Mouse (Mus musculus) right cerebral cortex, adult 2 months (tissue): Measurements from ENCODE around the gene Gm28308.

Experiments used
- DNase-seq, 2 experiments: peaks; one replicate each; pipeline ENCODE4 v3.0.0; 2021 to 2022; ENCODE audit warnings: low spot score in 2 of 2

Gm28308 gene

DNA sequence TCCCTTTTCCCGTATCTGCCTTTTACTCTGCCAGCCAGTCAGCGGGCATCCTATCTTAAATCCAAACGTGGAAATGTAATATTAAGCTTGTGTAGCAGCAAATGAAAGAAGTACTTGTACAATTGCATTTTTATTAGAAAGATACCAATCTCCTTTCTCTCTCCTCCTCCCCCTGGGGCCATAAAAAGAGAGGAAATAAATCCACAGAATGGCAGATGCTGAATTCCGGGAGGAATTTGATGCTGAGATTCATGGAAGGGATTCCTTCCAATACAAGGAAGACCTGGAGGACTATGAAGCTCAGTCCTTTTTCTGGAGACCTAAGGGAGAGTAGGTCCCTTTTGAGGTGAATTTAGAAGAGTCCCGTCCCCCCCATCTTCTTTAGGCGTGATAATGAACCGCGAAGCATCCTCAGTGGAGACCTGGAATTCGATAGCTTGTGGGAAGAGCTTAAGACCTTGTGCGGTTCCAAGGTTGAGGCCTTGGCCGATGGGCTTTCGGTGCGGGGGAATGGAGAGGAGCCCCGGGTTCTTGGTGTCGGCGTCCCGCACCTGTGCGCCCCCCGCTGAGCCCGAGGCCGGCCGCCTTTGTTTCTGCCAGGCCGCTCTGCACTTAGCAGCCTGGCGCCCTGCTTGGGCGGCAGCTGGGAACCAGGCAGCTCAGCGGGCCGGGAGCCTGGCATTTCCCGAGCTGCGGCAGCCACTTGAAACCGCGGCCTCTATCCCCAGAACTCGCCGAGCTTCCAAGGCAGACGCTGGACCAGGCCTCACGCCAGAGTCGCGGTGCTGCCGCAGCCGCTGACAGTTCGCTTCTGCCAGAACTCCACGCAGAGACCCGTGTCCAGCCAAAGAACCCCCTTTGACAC, 44.7 kb downstream of the Gm28308 start:
- DNase-seq: no peak

DNA sequence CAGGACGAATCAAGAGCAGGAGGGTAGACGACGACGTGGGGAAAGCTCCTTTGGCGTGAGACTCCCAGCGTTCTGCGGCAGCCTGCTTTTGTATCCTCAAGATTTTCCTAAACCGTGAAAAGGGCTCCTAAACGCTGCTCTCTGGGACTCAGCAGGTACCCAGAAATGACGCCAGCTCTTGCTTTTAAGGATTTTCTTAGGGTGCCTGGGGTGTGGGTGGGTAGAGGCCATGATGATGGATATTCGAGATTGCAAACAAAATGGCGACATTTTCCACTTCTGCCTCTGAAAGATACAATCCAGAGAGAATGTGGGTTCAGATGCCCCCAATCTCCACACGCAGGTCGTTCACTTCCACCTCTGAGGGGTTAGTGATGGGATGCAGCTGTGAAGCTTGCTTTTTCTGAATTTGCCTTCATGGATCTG, 45.4 kb downstream of the Gm28308 start:
- DNase-seq: no peak

DNA sequence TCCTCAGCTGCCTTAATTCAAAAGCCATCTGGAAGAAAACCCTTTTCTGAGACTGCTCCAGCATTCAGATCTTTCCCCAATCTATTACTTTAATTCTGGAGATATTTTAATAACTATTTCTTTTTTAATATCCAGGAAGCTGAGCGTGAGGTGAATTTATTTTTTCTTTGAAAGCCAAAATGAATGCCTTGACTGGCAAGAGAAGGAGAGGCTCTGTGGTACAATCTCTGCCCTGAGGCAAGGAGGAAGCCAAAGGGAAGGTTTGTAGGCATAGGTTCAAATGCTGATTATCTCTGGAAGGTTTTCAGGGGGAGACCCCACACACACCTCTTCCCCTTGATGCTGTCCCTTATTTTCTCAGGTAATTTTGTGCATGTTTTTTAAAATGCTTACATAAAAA, 46.0 kb downstream of the Gm28308 start:
- DNase-seq: no peak

DNA sequence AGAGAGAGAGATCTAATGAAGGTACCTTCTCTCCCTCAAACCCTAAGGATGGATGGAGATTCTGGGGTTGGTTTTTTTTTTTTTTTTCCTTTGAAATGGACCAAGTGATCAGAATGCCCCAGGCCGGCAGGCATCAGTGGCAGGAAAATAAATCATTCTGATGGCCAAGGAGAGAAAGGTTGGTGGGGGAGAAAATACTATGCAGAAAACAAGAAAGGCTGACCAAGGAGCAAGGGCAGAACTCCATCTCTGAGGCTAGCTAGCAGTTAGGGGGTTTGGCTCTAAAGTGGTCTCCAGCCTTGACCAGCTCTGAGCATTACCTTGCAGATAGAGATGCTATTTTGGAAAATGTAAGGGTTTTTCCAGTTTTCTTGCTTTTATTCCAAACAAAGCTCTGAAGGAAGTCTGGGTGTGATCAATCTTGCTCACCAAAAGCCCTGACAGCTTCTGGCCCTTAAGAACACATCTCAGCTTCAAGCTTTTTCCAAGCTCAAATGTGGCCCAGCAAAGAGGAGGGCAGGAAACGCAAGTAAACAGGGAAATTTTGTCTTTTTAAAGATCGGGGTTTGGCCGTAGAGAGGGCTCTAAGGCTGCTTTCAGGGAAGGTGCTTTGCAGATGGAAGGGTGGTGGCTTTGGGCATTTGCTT, 46.6 kb downstream of the Gm28308 start:
- DNase-seq: no peak

GRCm38 (mm10) chr6:52165441-52166370, 47.4 kb downstream of the Gm28308 start:
- DNase-seq: no peak

GRCm38 (mm10) chr6:52164626-52165440, 48.3 kb downstream of the Gm28308 start, which contains the start of gene Hoxa2:
Hoxa2 (minus strand) TSS chr6:52164831.
- DNase-seq: no peak

DNA sequence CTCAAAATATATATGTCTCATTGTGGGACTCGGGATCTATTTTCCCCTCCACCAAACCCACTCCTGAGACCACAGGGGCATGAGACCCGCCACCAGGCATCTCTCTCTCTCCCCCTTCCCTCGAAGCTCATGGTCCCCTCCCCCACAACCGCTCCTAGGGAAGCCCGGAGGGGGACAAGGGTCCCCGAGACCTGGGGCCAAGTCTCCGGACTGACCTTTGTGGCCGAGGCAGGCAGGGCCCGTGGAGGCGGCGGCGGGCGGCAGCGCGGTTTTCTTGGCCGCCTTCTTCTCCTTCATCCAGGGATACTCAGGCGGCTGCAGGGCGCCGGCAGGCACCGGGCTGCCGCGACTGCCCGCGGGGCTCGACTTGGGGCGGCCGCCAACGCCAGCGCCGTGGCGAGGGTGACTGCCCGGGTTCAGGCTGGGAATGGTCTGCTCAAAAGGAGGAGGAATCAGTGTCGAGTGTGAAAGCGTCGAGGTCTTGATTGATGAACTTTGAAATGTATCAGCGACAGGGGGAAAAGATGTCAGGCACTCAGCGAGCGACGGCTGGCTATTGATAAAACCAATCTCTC, 49.0 kb downstream of the Gm28308 start:
- no peak for DNase-seq

DNA sequence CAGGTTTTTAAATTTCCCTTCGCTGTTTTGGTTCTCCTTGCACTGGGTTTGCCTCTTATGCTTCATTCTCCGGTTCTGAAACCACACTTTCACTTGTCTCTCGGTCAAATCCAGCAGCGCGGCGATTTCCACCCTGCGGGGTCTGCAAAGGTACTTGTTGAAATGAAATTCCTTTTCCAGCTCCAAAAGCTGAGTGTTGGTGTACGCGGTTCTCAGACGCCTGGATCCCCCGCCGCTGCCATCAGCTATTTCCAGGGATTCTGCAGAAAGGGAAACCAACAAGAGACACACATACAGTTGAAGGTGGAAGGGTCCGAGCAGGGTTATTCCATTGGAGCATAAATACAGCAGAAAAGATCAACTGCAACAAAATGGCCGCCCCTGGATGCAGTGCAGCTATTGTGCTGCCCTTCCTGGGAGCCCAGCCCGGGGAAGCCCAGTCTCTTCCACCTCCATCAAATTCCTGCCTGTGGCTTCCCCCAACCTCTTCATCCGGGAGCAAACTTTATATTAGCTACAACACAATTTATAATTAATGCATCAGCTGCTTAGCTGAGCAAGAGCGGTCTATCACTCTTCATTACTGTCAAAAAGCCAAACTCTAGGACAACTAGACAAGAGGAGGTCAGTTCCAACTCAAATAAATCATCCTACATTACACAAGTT, 49.6 kb downstream of the Gm28308 start:
- no peak for DNase-seq

DNA sequence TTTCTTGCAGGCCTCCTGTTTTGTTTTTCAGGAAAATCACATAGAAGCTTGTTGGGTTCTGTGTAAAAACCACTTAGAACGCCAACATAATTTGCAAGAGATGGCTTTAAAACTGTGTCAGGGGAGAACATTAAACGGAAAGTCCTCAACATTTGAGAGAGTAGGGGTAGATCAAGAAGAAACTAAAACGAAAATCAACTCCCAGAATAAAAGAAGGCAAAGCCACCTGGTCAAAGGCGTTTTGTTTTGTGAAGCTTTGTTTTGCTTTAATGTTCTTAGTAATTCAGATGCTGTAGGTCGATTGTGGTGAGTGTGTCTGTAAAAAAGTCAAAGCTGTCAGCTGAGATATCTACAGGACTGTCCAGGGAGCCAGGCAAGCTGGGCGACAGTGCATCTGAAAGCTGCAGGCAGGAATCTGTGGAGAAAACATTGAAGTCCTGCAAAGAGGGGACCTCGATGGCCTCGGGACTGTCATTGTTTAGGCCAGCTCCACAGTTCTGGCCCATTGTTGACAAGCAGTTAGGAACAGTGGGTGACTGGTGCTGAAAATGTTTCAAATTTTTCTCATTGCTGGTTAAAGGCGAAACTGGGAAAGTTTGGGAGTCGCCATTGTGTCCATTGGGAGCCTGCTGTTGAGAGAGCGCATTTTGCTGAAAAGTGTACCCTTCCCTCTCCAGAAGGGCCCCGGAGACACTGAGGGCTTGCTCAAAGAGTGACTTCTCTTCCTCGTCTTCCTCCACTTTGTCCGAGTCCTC, 50.4 kb downstream of the Gm28308 start:
- no peak for DNase-seq

DNA sequence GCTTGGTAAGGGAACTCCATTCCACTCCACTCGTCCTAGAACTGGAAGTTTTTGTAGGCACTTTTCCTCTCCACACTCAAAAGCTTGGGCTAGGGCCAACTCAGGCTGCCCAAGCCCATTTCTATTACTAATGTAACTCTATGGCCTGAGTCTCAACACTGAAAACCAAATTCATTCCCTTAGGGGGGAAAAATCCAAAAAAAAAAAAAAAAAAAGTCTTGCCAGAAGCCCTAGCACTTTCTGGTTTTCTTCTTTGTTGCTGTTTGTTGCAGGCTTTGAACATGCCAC, 51.1 kb downstream of the Gm28308 start:
- no peak for DNase-seq

DNA sequence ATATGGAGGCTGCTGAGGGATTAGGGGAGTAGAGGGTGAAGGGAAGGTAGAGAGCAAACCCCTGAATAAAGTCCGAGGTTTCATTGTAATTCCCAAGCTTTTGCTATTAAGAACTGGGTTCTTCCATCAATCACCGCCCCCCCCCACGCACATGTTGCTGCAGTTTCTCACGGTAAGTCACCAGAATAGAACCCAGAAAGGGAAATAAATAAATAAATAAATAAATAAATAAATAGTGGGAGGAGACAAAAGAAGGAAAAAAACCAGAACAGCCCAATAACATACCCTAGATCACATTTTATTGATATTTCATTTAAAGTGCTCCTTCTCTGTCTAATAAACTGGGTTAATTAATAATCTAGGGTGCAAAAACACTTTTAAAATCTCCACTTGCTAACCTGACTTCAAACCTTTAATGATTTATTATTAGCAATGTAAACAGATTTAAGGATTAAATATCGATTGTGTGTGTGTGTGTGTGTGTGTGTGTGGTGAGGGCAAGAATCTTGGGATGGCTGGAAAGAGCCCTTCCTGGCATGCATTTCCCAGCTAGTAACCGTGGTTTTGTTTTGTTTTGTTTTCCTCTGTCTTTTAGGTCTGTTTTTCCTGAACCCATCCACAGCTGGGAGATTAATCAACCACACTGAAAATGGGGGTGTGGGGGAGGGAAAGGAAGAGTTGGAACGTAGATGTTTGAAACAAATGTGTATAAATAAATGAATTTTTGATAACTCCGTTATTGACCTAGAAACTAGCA, 51.6 kb downstream of the Gm28308 start:
- no peak for DNase-seq

DNA sequence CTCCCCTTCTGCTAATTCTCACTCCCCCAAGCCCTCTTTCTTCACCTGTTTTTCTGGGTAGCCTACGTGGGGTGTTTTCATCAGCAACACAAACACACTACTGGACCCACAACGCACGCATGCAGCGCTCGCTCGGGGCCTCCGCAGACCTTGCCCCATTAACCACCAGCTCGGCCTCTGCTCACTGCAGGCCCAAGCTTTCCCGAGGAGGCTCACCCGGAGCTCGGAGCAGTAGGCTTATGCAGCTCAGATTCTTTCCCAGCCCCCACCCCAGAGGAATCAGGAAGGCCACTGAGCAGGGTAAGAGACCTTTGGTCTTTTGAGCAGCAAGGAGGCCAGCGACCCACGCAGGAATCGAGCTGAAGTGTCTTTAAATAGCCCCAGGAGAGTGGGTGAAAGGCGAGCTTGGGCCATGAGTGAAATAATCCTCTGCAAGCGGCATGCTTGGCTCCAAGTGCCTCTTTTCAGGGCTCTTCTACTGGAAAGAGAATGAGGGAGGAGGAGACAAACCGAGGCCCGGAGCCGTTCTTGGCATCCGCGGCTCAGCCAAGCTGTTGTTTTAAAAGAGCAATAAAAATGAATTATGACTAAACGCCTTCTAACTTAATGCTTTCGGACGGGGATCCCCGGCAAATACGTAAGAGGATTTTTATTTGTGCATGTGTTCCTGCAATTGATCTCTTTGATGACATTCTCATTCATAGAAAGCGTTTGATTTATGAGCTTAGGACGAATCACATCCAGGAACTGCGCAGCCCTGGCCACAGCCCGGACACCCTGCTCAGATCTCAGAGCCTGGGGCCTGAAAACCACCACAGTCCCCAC, 52.4 kb downstream of the Gm28308 start:
- DNase-seq: no peak

- no peak for DNase-seq
Observed at GRCm38 (mm10) chr6:52159979-52160378, 53.2 kb downstream of the Gm28308 start.

DNA sequence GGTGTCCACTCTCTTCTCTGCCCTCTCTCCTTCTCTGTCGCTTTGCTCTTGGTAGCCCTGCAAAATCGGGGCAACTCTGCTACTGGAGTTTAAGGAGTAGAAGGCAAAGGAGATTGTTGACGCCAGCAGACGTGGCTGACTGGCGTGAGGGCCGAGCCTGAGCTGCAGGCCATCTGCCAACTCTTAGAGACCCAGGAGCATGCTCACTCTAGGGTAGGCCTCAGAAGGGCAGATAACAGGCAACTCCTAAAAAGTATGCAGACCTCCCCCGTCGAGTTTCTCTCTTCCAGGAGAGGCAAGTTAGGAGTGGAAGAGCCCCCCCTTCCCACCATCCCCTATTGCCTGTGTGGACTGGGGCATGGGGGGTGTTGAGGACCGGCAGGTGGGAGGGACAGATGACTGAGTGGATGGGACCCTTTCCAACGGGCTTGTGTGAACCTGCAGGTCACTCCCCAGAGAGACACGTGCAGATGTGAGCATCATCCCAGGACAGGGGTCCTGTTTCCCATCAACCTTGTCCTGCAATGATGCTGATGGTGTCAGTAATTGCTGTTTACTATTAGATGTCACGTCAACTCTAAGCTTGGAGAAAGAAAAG, 53.9 kb downstream of the Gm28308 start:
- DNase-seq: no peak

DNA sequence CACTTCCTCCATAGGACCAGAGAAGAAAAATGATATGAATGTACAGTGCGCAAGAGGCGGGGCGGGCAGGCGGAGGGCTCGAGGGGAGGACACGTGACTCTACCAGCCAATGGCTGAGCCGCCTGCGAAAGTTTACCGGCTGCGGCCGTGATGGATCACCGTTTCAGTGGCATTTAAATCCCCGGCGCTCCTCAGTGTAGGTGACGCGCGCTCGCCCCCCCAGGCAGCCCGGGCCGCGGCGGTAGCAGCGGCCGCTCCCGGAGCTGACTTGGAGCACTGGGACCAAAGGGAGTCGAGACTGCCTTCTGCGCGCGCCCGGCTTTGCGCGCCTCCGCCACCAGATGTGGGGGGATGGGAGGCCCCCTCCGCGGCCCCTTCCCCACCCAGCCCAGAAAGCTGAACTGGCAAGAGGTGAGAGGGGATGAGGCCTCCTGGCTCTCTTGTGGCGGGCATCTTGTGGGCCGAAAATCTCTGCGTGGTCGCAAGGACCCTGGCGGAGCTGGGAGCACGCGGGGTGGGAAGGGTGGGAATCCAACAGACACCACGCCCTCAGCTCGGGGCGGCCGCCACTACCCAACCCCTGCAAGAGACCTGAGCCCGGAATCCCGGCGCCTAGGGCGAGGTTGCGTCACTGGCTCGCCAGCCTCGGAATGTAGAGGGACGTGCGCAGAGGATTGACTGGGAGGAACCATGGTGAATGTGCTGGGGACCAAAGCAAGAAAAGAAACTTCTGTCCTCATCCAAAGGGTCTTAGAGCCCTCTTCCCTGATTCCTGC, 54.7 kb downstream of the Gm28308 start, which contains the start of gene Hoxa1:
TSS of gene Hoxa1 (minus strand) at position 42 of the 776 bp plus-strand sequence.
- DNase-seq: no peak

DNA sequence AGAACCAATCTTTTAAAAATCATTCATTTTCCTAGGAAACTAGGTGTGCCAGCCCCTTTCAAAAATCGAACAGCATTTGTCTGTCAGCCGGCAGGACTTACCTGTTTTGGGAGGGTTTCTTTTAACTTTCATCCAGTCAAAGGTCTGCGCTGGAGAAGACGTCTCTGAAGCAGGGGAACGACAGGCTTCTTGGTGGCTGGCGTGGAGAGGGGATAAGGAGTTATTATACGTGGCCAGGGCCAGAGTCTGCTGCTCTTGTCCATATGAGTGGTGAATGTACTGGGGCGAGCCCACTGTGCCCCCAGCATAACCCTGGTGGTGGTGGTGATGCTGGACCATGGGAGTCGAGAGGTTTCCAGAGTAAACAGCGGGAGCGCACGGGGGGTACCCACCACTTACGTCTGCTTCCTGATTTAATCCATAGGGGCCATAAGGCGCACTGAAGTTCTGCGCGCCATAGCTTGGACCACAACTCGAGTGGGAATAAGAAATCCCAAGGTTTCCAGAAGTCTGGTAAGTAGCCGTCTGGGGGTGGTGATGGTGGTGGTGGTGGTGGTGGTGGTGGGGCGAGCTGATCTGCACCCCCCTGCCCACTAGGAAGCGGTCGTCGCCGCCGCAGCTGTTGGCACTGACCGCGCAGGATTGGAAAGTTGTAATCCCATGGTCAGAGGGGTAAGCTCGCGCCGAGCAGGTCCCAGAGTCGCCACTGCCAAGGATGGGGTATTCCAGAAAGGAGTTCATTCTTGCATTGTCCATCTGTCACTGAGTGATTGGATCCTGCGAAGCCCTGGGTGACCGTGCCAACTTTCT, 55.5 kb downstream of the Gm28308 start:
- DNase-seq: no peak
